Mouse (Mus musculus): ENCODE measurements at regions not wholly inside any gene's neighbourhood (a gene's known extent, or its start where the extent isn't known, plus 50 kb on each side); places are given as distances from the start of the nearest gene placed in this dataset.

GRCm38 (mm10) chr5:16424745-16425144, 128.6 kb upstream of the Hgf start:
- DNase-seq (ENCODE audit: low spot score) = no peak

- no peak for DNase-seq (ENCODE audit: low spot score)
These were observed 128.0 kb upstream of the Hgf start for GRCm38 (mm10) chr5:16425302-16425701.

GRCm38 (mm10) chr5:16426306-16426705, 127.0 kb upstream of the Hgf start:
- DNase-seq (ENCODE audit: low spot score) = no peak

GRCm38 (mm10) chr5:16434586-16434985, 118.7 kb upstream of the Hgf start:
- no peak for DNase-seq (ENCODE audit: low spot score)

- no peak for DNase-seq (ENCODE audit: low spot score)
These were observed 108.2 kb upstream of the Hgf start for GRCm38 (mm10) chr5:16445056-16445455.

- no peak for DNase-seq (ENCODE audit: low spot score)
These were observed 106.3 kb upstream of the Hgf start for GRCm38 (mm10) chr5:16446977-16447376.

GRCm38 (mm10) chr5:16461795-16462194, 91.5 kb upstream of the Hgf start:
- no peak for DNase-seq (ENCODE audit: low spot score)

GRCm38 (mm10) chr5:16466266-16466665, 87.0 kb upstream of the Hgf start:
- DNase-seq (ENCODE audit: low spot score) = no peak

GRCm38 (mm10) chr5:16468560-16468959, 84.7 kb upstream of the Hgf start:
- DNase-seq (ENCODE audit: low spot score) = no peak

- DNase-seq (ENCODE audit: low spot score) = no peak
These were observed 84.1 kb upstream of the Hgf start for GRCm38 (mm10) chr5:16469221-16469620.

GRCm38 (mm10) chr5:16469644-16470275, 83.5 kb upstream of the Hgf start:
- DNase-seq (ENCODE audit: low spot score) = peak; percentile 40

- DNase-seq (ENCODE audit: low spot score) = no peak
These were observed 82.8 kb upstream of the Hgf start for GRCm38 (mm10) chr5:16470366-16470982.

GRCm38 (mm10) chr5:16487969-16488368, 65.3 kb upstream of the Hgf start:
- no peak for DNase-seq (ENCODE audit: low spot score)

- no peak for DNase-seq (ENCODE audit: low spot score)
These were observed 63.5 kb upstream of the Hgf start for GRCm38 (mm10) chr5:16489803-16490202.

- no peak for DNase-seq (ENCODE audit: low spot score)
These were observed 53.4 kb upstream of the Hgf start for GRCm38 (mm10) chr5:16499891-16500290.
